Mouse (Mus musculus) CD4-positive helper T cell, adult 2 months (primary cell): ENCODE measurements around the gene Adgrf5.
A peak's percentile ranks its signal among the peaks of the same experiment; 100 is the strongest.

ENCODE experiments used
- DNase-seq: peaks from one replicate; pipeline ENCODE4 v3.0.0-alpha.2; 2012; ENCODE audit warnings: low read depth, missing footprints, low spot score

Gene Adgrf5

GRCm38 (mm10) chr17:43376527-43376926 is 16.3 kb downstream of the Adgrf5 start:
- no peak for DNase-seq

GRCm38 (mm10) chr17:43378703-43379102 is 18.5 kb downstream of the Adgrf5 start:
- DNase-seq = no peak

GRCm38 (mm10) chr17:43386331-43386730 is 26.1 kb downstream of the Adgrf5 start:
- DNase-seq = no peak

GRCm38 (mm10) chr17:43387171-43387570 is 26.9 kb downstream of the Adgrf5 start:
- no peak for DNase-seq

GRCm38 (mm10) chr17:43389256-43389655 is 29.0 kb downstream of the Adgrf5 start:
- DNase-seq = no peak

- no peak for DNase-seq
These were observed 31.9 kb downstream of the Adgrf5 start for GRCm38 (mm10) chr17:43392191-43392590.

- DNase-seq = no peak
These were observed 33.4 kb downstream of the Adgrf5 start for GRCm38 (mm10) chr17:43393669-43394068.

- DNase-seq = no peak
These were observed 35.4 kb downstream of the Adgrf5 start for GRCm38 (mm10) chr17:43395400-43396258.

- no peak for DNase-seq
These were observed 38.4 kb downstream of the Adgrf5 start for GRCm38 (mm10) chr17:43398612-43399011.

- DNase-seq = no peak
These were observed 38.9 kb downstream of the Adgrf5 start for GRCm38 (mm10) chr17:43399151-43399550.

GRCm38 (mm10) chr17:43400483-43400882 is 40.2 kb downstream of the Adgrf5 start:
- no peak for DNase-seq

GRCm38 (mm10) chr17:43403851-43404250 is 43.6 kb downstream of the Adgrf5 start:
- no peak for DNase-seq

GRCm38 (mm10) chr17:43404408-43404807 is 44.2 kb downstream of the Adgrf5 start:
- DNase-seq = no peak

GRCm38 (mm10) chr17:43406321-43406720 is 46.1 kb downstream of the Adgrf5 start:
- no peak for DNase-seq

- DNase-seq = no peak
These were observed 47.3 kb downstream of the Adgrf5 start for GRCm38 (mm10) chr17:43407548-43407947.

GRCm38 (mm10) chr17:43413182-43413581 is 52.9 kb downstream of the Adgrf5 start:
- no peak for DNase-seq

- no peak for DNase-seq
These were observed 59.0 kb downstream of the Adgrf5 start for GRCm38 (mm10) chr17:43419204-43419603.

- no peak for DNase-seq
These were observed 60.1 kb downstream of the Adgrf5 start for GRCm38 (mm10) chr17:43420381-43420780.

GRCm38 (mm10) chr17:43423953-43424352 is 63.7 kb downstream of the Adgrf5 start:
- DNase-seq = no peak

- no peak for DNase-seq
These were observed 71.4 kb downstream of the Adgrf5 start for GRCm38 (mm10) chr17:43431692-43432091.

GRCm38 (mm10) chr17:43434485-43434884 is 74.2 kb downstream of the Adgrf5 start:
- no peak for DNase-seq

- DNase-seq = no peak
These were observed 91.0 kb downstream of the Adgrf5 start for GRCm38 (mm10) chr17:43451216-43451615.

- DNase-seq = peak; percentile 13
These were observed 98.3 kb downstream of the Adgrf5 start for GRCm38 (mm10) chr17:43458598-43458997.
